Mouse (Mus musculus): ENCODE results near the gene Oas1e. TPM values are rescaled to one million over a fixed set of nuclear protein-coding genes. Genes with fewer than 3 reads are reported as not detected.
A peak's percentile ranks its signal among the peaks of the same experiment; 100 is the strongest.

Gene Oas1e
- polyA plus RNA-seq, 1 experiment from 2014 or later, result not detected

DNA sequence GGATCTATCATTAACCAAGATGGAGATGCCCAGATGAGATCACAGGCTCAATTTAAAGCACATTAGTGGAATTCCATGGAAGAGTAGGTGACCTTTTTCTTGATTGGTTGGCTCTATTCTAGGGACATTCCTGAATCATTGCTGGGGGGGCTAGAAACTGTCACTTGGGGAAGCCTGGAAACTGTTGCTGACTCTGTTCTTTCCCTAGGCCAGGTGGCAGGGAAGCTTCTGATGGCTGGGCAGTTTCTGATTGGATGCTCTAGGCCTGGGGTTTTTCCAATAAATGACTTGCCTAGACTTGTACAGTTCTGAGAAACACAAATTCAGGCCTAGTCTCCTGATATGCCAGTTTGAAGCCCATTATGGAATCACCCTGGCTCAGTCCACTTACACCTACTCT lies 23.7 kb upstream of the Oas1e start:
- H3K27ac ChIP-seq (replicated peaks), result no peak overlapping the region
- H3K27me3 ChIP-seq (ENCODE audit: control insufficient read depth, insufficient read depth, low read length), result no peaks in the 10 kb centered on the region
- H3K4me1 ChIP-seq (replicated peaks; ENCODE audit: control insufficient read depth, insufficient read depth), result no peaks in the 10 kb centered on the region
- no peak for ATAC-seq (ENCODE audit: low FRiP score, low TSS enrichment)
- H3K4me3 ChIP-seq (ENCODE audit: low read depth, low read length), result no peak overlapping the region
- no peak for TF ChIP-seq EP300 (optimal IDR thresholded peaks at IDR 0.05)
- no peak for TF ChIP-seq CTCF (IDR thresholded peaks at IDR 0.05; ENCODE audit: low read depth)
- DNase-seq (ENCODE audit: low spot score), result no peak
- no peaks in the 10 kb centered on the region for H3K9me3 ChIP-seq (ENCODE audit: control insufficient read depth, low read length)
- H3K36me3 ChIP-seq (ENCODE audit: control insufficient read depth, insufficient read depth, low read length), result no peaks in the 10 kb centered on the region
- no peak overlapping the region for H3K9ac ChIP-seq (ENCODE audit: low read length)
- H3K4me2 ChIP-seq (replicated peaks; ENCODE audit: low read depth), result no peak overlapping the region

DNA sequence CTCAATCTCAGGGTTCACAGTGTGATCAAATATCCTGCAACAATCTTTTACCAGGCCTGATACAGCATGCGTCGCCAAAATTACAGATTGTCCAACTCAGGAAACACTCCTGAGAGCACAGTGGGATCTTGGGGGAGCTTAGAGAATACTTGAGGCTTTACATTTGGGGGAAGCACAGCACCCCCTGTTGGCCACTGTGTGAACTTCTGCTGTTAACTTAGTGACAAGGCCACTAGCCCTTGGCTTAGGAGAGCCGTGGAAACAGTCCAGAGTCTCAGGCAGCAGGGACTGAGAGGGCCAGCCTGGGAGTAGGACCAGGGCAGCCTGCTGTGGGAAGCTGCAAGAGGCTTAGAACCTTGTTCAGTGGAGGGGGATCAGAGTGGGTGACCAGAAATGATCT lies 20.6 kb upstream of the Oas1e start:
- H3K27ac ChIP-seq (replicated peaks), result no peak overlapping the region
- no peaks in the 10 kb centered on the region for H3K27me3 ChIP-seq (ENCODE audit: control insufficient read depth, insufficient read depth, low read length)
- H3K4me2 ChIP-seq (replicated peaks; ENCODE audit: low read depth), result no peak overlapping the region
- ATAC-seq (ENCODE audit: low FRiP score, low TSS enrichment) (no peak), DNase-seq (ENCODE audit: low spot score) (peak; percentile 27)
- H3K9me3 ChIP-seq (ENCODE audit: control insufficient read depth, low read length), result no peaks in the 10 kb centered on the region
- H3K9ac ChIP-seq (ENCODE audit: low read length), result no peak overlapping the region
- TF ChIP-seq EP300 (optimal IDR thresholded peaks at IDR 0.05) (no peak), CTCF (IDR thresholded peaks at IDR 0.05; ENCODE audit: low read depth) (peak; percentile 65)
- no peak overlapping the region for H3K4me3 ChIP-seq (ENCODE audit: low read depth, low read length)
- no peaks in the 10 kb centered on the region for H3K4me1 ChIP-seq (replicated peaks; ENCODE audit: control insufficient read depth, insufficient read depth)
- H3K36me3 ChIP-seq (ENCODE audit: control insufficient read depth, insufficient read depth, low read length), result no peaks in the 10 kb centered on the region
- WGBS, result 61% methylated on average over 3 of the region's 3 CpGs

DNA sequence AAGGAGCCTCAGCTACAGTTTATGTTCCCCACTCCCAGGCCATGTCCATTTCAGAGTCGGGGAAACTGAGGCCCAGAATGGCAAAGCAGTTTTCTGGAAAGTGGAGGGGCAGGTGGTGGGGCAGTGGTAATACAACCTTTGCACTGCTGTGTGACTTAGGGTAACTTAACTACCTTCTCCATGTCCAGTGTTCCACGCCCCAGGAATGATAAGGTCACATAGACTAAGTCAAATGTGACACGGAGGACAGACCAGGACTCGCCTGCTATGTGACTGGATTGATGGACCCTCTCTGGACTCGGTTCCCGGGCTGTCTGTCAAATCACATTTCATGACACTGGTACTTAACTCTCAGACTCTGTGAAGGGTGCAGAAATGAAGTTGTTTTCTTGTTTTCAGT lies 17.7 kb upstream of the Oas1e start:
- no peak for ATAC-seq (ENCODE audit: low FRiP score, low TSS enrichment)
- WGBS, result 81% methylated on average over 6 of the region's 6 CpGs
- no peak for DNase-seq (ENCODE audit: low spot score)
- Histone ChIP-seq H3K4me3 (ENCODE audit: low read depth, low read length) (peak overlapping the region; percentile 44), H3K9me3 (ENCODE audit: control insufficient read depth, low read length) (no peaks in the 10 kb centered on the region), H3K4me1 (replicated peaks; ENCODE audit: control insufficient read depth, insufficient read depth) (no peaks in the 10 kb centered on the region), H3K4me2 (replicated peaks; ENCODE audit: low read depth) (peak overlapping the region; percentile 72), H3K27me3 (ENCODE audit: control insufficient read depth, insufficient read depth, low read length) (no peaks in the 10 kb centered on the region), H3K27ac (replicated peaks) (no peak overlapping the region), H3K36me3 (ENCODE audit: control insufficient read depth, insufficient read depth, low read length) (no peaks in the 10 kb centered on the region), H3K9ac (ENCODE audit: low read length) (peak overlapping the region; percentile 72)
- TF ChIP-seq EP300 (optimal IDR thresholded peaks at IDR 0.05), result no peak
- TF ChIP-seq CTCF (IDR thresholded peaks at IDR 0.05; ENCODE audit: low read depth), result no peak

DNA sequence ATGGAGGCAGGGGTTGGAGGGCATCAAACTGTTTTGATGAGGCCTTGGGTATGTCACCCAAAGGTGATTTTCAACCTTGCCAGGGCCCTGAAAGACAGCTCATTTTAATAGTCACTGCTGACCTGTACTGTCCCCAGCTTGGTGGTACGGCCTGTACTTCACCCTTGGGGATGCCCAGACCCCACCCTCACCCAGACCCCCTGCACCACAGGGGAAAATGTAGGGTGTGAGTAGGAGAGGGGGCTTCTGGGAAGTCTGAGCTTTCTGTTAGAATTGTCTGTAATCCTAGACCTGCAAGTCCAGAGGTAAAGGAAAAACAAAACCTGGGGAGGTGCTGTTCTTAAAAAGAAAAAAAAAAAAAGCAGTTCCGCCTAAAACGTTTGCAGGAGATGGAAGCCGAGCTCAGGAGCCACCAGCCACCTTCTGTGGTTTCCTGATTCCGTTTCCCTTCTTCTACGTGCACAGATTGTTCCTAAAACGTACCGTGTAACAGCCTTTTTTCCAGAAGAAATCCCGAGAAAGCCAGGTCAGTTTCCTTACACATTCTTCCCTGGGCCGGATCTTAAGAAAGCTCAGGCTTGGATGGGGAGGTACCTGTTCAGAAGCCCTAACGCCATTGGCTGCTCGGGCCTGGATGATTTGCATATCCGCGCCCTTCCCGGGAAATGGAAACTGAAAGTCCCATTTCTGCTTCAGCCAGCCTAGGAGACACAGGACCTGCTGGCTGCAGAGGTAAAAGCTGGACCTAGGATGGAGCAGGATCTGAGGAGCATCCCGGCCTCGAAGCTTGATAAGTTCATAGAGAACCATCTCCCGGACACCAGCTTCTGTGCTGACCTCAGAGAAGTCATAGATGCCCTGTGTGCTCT lies 16.9 kb upstream of the Oas1e start, which contains the start of gene Oas1c:
Gene Oas1c, minus strand, starts transcription at position 564 of the 869 bp plus-strand sequence.
- TF ChIP-seq EP300 (optimal IDR thresholded peaks at IDR 0.05) (no peak), CTCF (IDR thresholded peaks at IDR 0.05; ENCODE audit: low read depth) (no peak)
- Histone ChIP-seq H3K9ac (ENCODE audit: low read length) (peak within 1 kb of the TSS; percentile 72), H3K4me2 (replicated peaks; ENCODE audit: low read depth) (peak within 1 kb of the TSS; percentile 72), H3K4me3 (ENCODE audit: low read depth, low read length) (peak within 1 kb of the TSS; percentile 44), H3K4me1 (replicated peaks; ENCODE audit: control insufficient read depth, insufficient read depth) (no peaks in the 10 kb centered on the region), H3K9me3 (ENCODE audit: control insufficient read depth, low read length) (no peaks in the 10 kb centered on the region), H3K36me3 (ENCODE audit: control insufficient read depth, insufficient read depth, low read length) (no peaks in the 10 kb centered on the region), H3K27me3 (ENCODE audit: control insufficient read depth, insufficient read depth, low read length) (no peaks in the 10 kb centered on the region), H3K27ac (replicated peaks) (peak within 1 kb of the TSS; percentile 81)
- ATAC-seq (ENCODE audit: low FRiP score, low TSS enrichment) (peak; percentile 93), DNase-seq (ENCODE audit: low spot score) (peak; percentile 93)
- 4% methylated on average over 18 of the region's 18 CpGs for WGBS

DNA sequence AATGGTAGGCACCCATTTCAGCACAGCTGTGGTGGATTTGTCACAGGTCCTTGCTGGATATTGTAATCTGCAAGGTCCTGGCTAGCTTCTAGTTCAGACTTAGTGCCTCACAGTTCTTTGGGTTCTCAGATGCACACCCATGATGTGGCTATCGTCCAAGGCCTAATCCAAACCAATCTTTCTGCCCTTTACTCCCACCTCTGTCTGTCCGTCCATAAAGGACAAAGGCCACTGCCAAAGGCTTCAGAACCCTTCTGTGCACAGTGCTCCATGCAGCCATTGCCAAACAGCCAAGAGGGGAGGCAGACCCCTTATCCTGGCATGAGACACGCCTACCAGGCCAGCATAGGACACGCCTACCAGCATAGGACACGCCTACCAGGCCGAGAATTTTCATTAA lies 13.8 kb upstream of the Oas1e start:
- no peak for TF ChIP-seq EP300 (optimal IDR thresholded peaks at IDR 0.05)
- TF ChIP-seq CTCF (IDR thresholded peaks at IDR 0.05; ENCODE audit: low read depth), result no peak
- Histone ChIP-seq H3K9me3 (ENCODE audit: control insufficient read depth, low read length) (no peaks in the 10 kb centered on the region), H3K4me1 (replicated peaks; ENCODE audit: control insufficient read depth, insufficient read depth) (no peaks in the 10 kb centered on the region), H3K4me2 (replicated peaks; ENCODE audit: low read depth) (no peak overlapping the region), H3K36me3 (ENCODE audit: control insufficient read depth, insufficient read depth, low read length) (no peaks in the 10 kb centered on the region), H3K4me3 (ENCODE audit: low read depth, low read length) (no peak overlapping the region), H3K27me3 (ENCODE audit: control insufficient read depth, insufficient read depth, low read length) (no peaks in the 10 kb centered on the region), H3K9ac (ENCODE audit: low read length) (no peak overlapping the region), H3K27ac (replicated peaks) (no peak overlapping the region)
- no peak for ATAC-seq (ENCODE audit: low FRiP score, low TSS enrichment)
- 39% methylated on average over 6 of the region's 6 CpGs for WGBS
- no peak for DNase-seq (ENCODE audit: low spot score)

DNA sequence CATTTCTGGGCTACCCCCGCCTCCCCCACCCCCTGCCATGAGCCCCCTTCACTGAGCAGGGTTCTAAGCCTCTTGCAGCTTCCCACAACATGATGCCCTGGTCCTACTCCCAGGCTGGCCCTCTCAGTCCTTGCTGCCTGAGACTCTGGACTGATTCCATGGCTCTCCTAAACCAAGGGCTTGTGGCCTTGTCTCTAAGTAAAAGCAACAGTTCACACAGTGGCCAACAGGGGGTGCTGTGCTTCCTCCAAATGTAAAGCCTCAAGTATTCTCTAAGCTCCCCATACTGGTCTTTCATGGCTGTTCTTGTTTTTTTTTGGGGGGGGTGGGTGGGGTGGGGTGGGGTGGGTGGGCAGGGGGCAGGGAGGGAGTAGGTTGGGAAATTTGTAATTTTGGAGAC lies 11.1 kb upstream of the Oas1e start:
- no peaks in the 10 kb centered on the region for H3K9me3 ChIP-seq (ENCODE audit: control insufficient read depth, low read length)
- 100% methylated on average over 1 of the region's 1 CpGs for WGBS
- H3K4me2 ChIP-seq (replicated peaks; ENCODE audit: low read depth), result no peak overlapping the region
- no peaks in the 10 kb centered on the region for H3K4me1 ChIP-seq (replicated peaks; ENCODE audit: control insufficient read depth, insufficient read depth)
- no peak overlapping the region for H3K9ac ChIP-seq (ENCODE audit: low read length)
- TF ChIP-seq EP300 (optimal IDR thresholded peaks at IDR 0.05) (no peak), CTCF (IDR thresholded peaks at IDR 0.05; ENCODE audit: low read depth) (peak; percentile 73)
- no peaks in the 10 kb centered on the region for H3K36me3 ChIP-seq (ENCODE audit: control insufficient read depth, insufficient read depth, low read length)
- H3K4me3 ChIP-seq (ENCODE audit: low read depth, low read length), result no peak overlapping the region
- no peaks in the 10 kb centered on the region for H3K27me3 ChIP-seq (ENCODE audit: control insufficient read depth, insufficient read depth, low read length)
- no peak for ATAC-seq (ENCODE audit: low FRiP score, low TSS enrichment)
- peak; percentile 69 for DNase-seq (ENCODE audit: low spot score)
- no peak overlapping the region for H3K27ac ChIP-seq (replicated peaks)

Data from stomach, postnatal 0 days (tissue).